In genomic region chr10:128358796-128359195, GRCm38 (mm10) we compare ENCODE assay signal across 9 mouse cellular contexts. TPM values are rescaled to one million over a fixed set of nuclear protein-coding genes. Genes with fewer than 3 reads are reported as not detected.
A peak's percentile ranks its signal among the peaks of the same experiment; 100 is the strongest.
DNase-seq lines count a peak whose midpoint lies in the region; ATAC-seq and TF ChIP-seq lines count a peak whose summit lies in the region.
"Had no signal": no experiment of that assay in that cellular context is flagged by ENCODE, and none has a peak within 500 bp of the region (broad histone marks: within the 10 kb centered on the region; RNA-seq: fewer than 3 reads in every experiment).

No protein-coding gene starts in this region.

- H3K4me3 ChIP-seq in kidney, embryonic 15.5 days (replicated peaks): no peak overlapping the region
- H3K4me3 ChIP-seq in liver, postnatal 0 days (ENCODE audit: low read depth, low read length): no peak overlapping the region
- H3K4me3 ChIP-seq: liver, embryonic 13.5 days had no signal

- TF ChIP-seq EP300 in liver, postnatal 0 days (IDR thresholded peaks at IDR 0.05; ENCODE audit: low read depth): no peak

- no peak overlapping the region for H3K9ac ChIP-seq in kidney, embryonic 15.5 days
- H3K9ac ChIP-seq in liver, postnatal 0 days (replicated peaks): no peak overlapping the region
- H3K9ac ChIP-seq: liver, embryonic 13.5 days had no signal

- peaks cover 98% of the 10 kb centered on the region for H3K36me3 ChIP-seq in kidney, embryonic 15.5 days
- peaks cover 83% of the 10 kb centered on the region for H3K36me3 ChIP-seq in liver, postnatal 0 days (replicated peaks; ENCODE audit: insufficient read depth, low read length)

- no peaks in the 10 kb centered on the region for H3K4me1 ChIP-seq in kidney, embryonic 15.5 days
- H3K4me1 ChIP-seq in liver, postnatal 0 days (ENCODE audit: insufficient read depth): no peaks in the 10 kb centered on the region
- H3K4me1 ChIP-seq: liver, embryonic 13.5 days had no signal

- DNase-seq in CD4-positive, CD25-positive, alpha-beta regulatory T cell, adult 2 months (ENCODE audit: low read depth, low spot score): peak; percentile 84
- DNase-seq in kidney, adult 9 months: peak; percentile 73
- DNase-seq in ZHBTc4 (ENCODE audit: low read depth, low spot score): peak; percentile 70
- DNase-seq in liver, postnatal 0 days: peak; percentile 62
- DNase-seq in spleen, postnatal 4 days (ENCODE audit: low spot score in 2 of 2): peak; percentile 57 to 84
- DNase-seq: liver, embryonic 13.5 days had no signal

- WGBS in kidney, embryonic 15.5 days: 51% methylated on average over 2 of the region's 2 CpGs
- 45% methylated on average over 2 of the region's 2 CpGs for WGBS in liver, postnatal 0 days (ENCODE audit: insufficient replicate concordance)

- peak; percentile 82 for TF ChIP-seq CTCF in liver, postnatal 0 days (IDR thresholded peaks at IDR 0.05; ENCODE audit: low read depth)

- no peak overlapping the region for H3K4me2 ChIP-seq in kidney, embryonic 15.5 days
- no peak overlapping the region for H3K4me2 ChIP-seq in liver, postnatal 0 days (ENCODE audit: low read depth, low read length)
- H3K4me2 ChIP-seq: liver, embryonic 13.5 days had no signal

- no peak for ATAC-seq in CD4-positive, CD25-positive, alpha-beta regulatory T cell, adult 4 months
- ATAC-seq in kidney, embryonic 15.5 days (replicated peaks; ENCODE audit: low FRiP score): no peak
- peak; percentile 74 for ATAC-seq in erythroblast, adult 5-6 weeks (replicated peaks; ENCODE audit: low FRiP score, poor library complexity, severe bottlenecking)
- no peak for ATAC-seq in liver, postnatal 0 days

- no peaks in the 10 kb centered on the region for H3K9me3 ChIP-seq in kidney, embryonic 15.5 days (replicated peaks)
- no peaks in the 10 kb centered on the region for H3K9me3 ChIP-seq in liver, postnatal 0 days (ENCODE audit: low read length)
- H3K9me3 ChIP-seq: liver, embryonic 13.5 days had no signal

- no peaks in the 10 kb centered on the region for H3K27me3 ChIP-seq in kidney, embryonic 15.5 days
- H3K27me3 ChIP-seq in liver, postnatal 0 days (ENCODE audit: insufficient read depth, low read length): no peaks in the 10 kb centered on the region
- H3K27me3 ChIP-seq: liver, embryonic 13.5 days had no signal

- no peak overlapping the region for H3K27ac ChIP-seq in kidney, embryonic 15.5 days
- H3K27ac ChIP-seq in liver, postnatal 0 days (ENCODE audit: low read depth): no peak overlapping the region
- H3K27ac ChIP-seq: liver, embryonic 13.5 days had no signal

RNA-seq across cellular contexts. Expression of gene Coq10a, which starts 10.0 kb away (rescaled TPM):
- polyA plus RNA-seq in CD4-positive, CD25-positive, alpha-beta regulatory T cell, adult 4 months (2017; shearing (Covaris generic)): 10 to 100 TPM; 14.5 to 15.7 TPM
- polyA plus RNA-seq in kidney, embryonic 15.5 days (2015; fragmentation: Nextera tagmentation; extraction: Ambion mirVana): 13.7 TPM in 2 replicates
- 1.9 and 5.6 TPM in 2 replicates for total RNA-seq in erythroblast, adult 5-6 weeks (2015; ENCODE audit: low replicate concordance)
- total RNA-seq in erythroblast, adult 5-6 weeks (2017; ENCODE audit: low replicate concordance): 2.8 and 3.2 TPM in 2 replicates
- 8.5 and 11.2 TPM in 2 replicates for polyA plus RNA-seq in liver, postnatal 0 days (2015; fragmentation: Nextera tagmentation; extraction: Ambion mirVana)

RNA-seq across cellular contexts. Expression of gene Ankrd52, which starts 18.1 kb away (rescaled TPM):
- polyA plus RNA-seq in CD4-positive, CD25-positive, alpha-beta regulatory T cell, adult 4 months (2017; shearing (Covaris generic)): 1 to 10 TPM; 2.3 to 3.3 TPM
- 13.6 and 14.5 TPM in 2 replicates for polyA plus RNA-seq in kidney, embryonic 15.5 days (2015; fragmentation: Nextera tagmentation; extraction: Ambion mirVana)
- 7.7 and 30.0 TPM in 2 replicates for total RNA-seq in erythroblast, adult 5-6 weeks (2015; ENCODE audit: low replicate concordance)
- 2.9 and 3.5 TPM in 2 replicates for total RNA-seq in erythroblast, adult 5-6 weeks (2017; ENCODE audit: low replicate concordance)
- polyA plus RNA-seq in liver, postnatal 0 days (2015; fragmentation: Nextera tagmentation; extraction: Ambion mirVana): 2.0 and 2.7 TPM in 2 replicates

RNA-seq across cellular contexts. Expression of gene Cs, which starts 21.3 kb away (rescaled TPM):
- 100 to 1,000 TPM; 124 to 182 TPM for polyA plus RNA-seq in CD4-positive, CD25-positive, alpha-beta regulatory T cell, adult 4 months (2017; shearing (Covaris generic))
- polyA plus RNA-seq in kidney, embryonic 15.5 days (2015; fragmentation: Nextera tagmentation; extraction: Ambion mirVana): 200 and 214 TPM in 2 replicates
- total RNA-seq in erythroblast, adult 5-6 weeks (2015; ENCODE audit: low replicate concordance): 60.5 and 67.5 TPM in 2 replicates
- total RNA-seq in erythroblast, adult 5-6 weeks (2017; ENCODE audit: low replicate concordance): 26.2 and 30.6 TPM in 2 replicates
- polyA plus RNA-seq in liver, postnatal 0 days (2015; fragmentation: Nextera tagmentation; extraction: Ambion mirVana): 45.3 and 51.4 TPM in 2 replicates

RNA-seq across cellular contexts. Expression of gene Cnpy2, which starts 36.5 kb away (rescaled TPM):
- 100 to 1,000 TPM; 116 to 120 TPM for polyA plus RNA-seq in CD4-positive, CD25-positive, alpha-beta regulatory T cell, adult 4 months (2017; shearing (Covaris generic))
- polyA plus RNA-seq in kidney, embryonic 15.5 days (2015; fragmentation: Nextera tagmentation; extraction: Ambion mirVana): 331 and 361 TPM in 2 replicates
- 30.7 and 48.6 TPM in 2 replicates for total RNA-seq in erythroblast, adult 5-6 weeks (2015; ENCODE audit: low replicate concordance)
- 15.5 and 38.3 TPM in 2 replicates for total RNA-seq in erythroblast, adult 5-6 weeks (2017; ENCODE audit: low replicate concordance)
- polyA plus RNA-seq in liver, postnatal 0 days (2015; fragmentation: Nextera tagmentation; extraction: Ambion mirVana): 110 and 121 TPM in 2 replicates

RNA-seq across cellular contexts. Expression of gene Slc39a5, which starts 42.2 kb away (rescaled TPM):
- not detected for polyA plus RNA-seq in CD4-positive, CD25-positive, alpha-beta regulatory T cell, adult 4 months (2017; shearing (Covaris generic))
- 41.5 and 47.1 TPM in 2 replicates for polyA plus RNA-seq in kidney, embryonic 15.5 days (2015; fragmentation: Nextera tagmentation; extraction: Ambion mirVana)
- not detected in 2 replicates for total RNA-seq in erythroblast, adult 5-6 weeks (2015; ENCODE audit: low replicate concordance)
- not detected in 2 replicates for total RNA-seq in erythroblast, adult 5-6 weeks (2017; ENCODE audit: low replicate concordance)
- polyA plus RNA-seq in liver, postnatal 0 days (2015; fragmentation: Nextera tagmentation; extraction: Ambion mirVana): 59.0 and 64.1 TPM in 2 replicates
